Mouse (Mus musculus) liver, embryonic 11.5 days (tissue): ENCODE results near the gene Rai1. TPM values are rescaled to one million over a fixed set of nuclear protein-coding genes. Genes with fewer than 3 reads are reported as not detected.
A peak's percentile ranks its signal among the peaks of the same experiment; 100 is the strongest.

Source experiments
- ATAC-seq: fragments of 200-750 bp; cut with Nextera tagmentation; replicated peaks from 2 replicates; pipeline ENCODE4 v1.8.0; 2017; ENCODE audit warnings: moderate number of reproducible peaks, mild to moderate bottlenecking, moderate TSS enrichment, moderate library complexity; ENCODE audit not compliant: low FRiP score
- DNase-seq: peaks from one replicate; pipeline ENCODE4 v3.0.0-alpha.2; 2017; ENCODE audit warnings: low spot score
- H3K27ac ChIP-seq: fragments of 300-500 bp; sonication (generic); 2 replicates; pipeline ENCODE4 v1.5.1; 2014; ENCODE audit warnings: mild to moderate bottlenecking, low read depth, low read length, control low read depth
- H3K27me3 ChIP-seq: fragments of 300-500 bp; sonication (generic); replicated peaks from 2 replicates; pipeline ENCODE4 v1.6.1; 2014; ENCODE audit warnings: low read length, mixed read lengths; ENCODE audit not compliant: control insufficient read depth, insufficient read depth
- H3K36me3 ChIP-seq: fragments of 300-500 bp; sonication (generic); 2 replicates; pipeline ENCODE4 v1.6.1; 2014; ENCODE audit warnings: mild to moderate bottlenecking, low read length, moderate library complexity, mixed read lengths; ENCODE audit not compliant: control insufficient read depth, insufficient read depth
- H3K4me1 ChIP-seq: fragments of 300-500 bp; sonication (generic); replicated peaks from 2 replicates; pipeline ENCODE4 v1.6.1; 2014; ENCODE audit warnings: low read length, mixed read lengths; ENCODE audit not compliant: control insufficient read depth, insufficient read depth
- H3K4me2 ChIP-seq: fragments of 300-500 bp; sonication (generic); 2 replicates; pipeline ENCODE4 v1.6.1; 2014; ENCODE audit warnings: mild to moderate bottlenecking, control low read depth, moderate library complexity
- H3K4me3 ChIP-seq: fragments of 300-500 bp; sonication (generic); 2 replicates; pipeline ENCODE4 v1.5.1; 2014; ENCODE audit warnings: low read depth, low read length, control low read depth
- H3K9ac ChIP-seq: fragments of 300-500 bp; sonication (generic); 2 replicates; pipeline ENCODE4 v1.6.1; 2014; ENCODE audit warnings: low read depth, low read length, control low read depth
- H3K9me3 ChIP-seq: fragments of 300-500 bp; sonication (generic); 2 replicates; pipeline ENCODE4 v1.6.1; 2016; ENCODE audit warnings: low read length, inconsistent platforms, mixed read lengths; ENCODE audit not compliant: control insufficient read depth
- WGBS: fragments of 180-500 bp; shearing (Covaris S2); extraction: QIAGEN DNeasy Blood & Tissue Kit; methylation state at CpG from one replicate; pipeline ENCODE4 v1.1.7; 2014; 5-methylcytosine and 5-hydroxymethylcytosine counted together
- microRNA-seq: library from miRNA; unstranded; fragments of <30 nt; microRNA quantifications from one replicate; pipeline ENCODE4, GENCODE M21; 2017; ENCODE audit warnings: borderline number of aligned reads
- polyA plus RNA-seq: library from polyadenylated mRNA; unstranded; fragments of >200 nt; fragmentation: Nextera tagmentation; extraction: Ambion mirVana; gene quantifications from 2 replicates; pipeline ENCODE4 v1.2.1, GENCODE M21; 2014

Rai1 gene
- polyA plus RNA-seq, 1 experiment from 2014 or later = 24.2 TPM

DNA sequence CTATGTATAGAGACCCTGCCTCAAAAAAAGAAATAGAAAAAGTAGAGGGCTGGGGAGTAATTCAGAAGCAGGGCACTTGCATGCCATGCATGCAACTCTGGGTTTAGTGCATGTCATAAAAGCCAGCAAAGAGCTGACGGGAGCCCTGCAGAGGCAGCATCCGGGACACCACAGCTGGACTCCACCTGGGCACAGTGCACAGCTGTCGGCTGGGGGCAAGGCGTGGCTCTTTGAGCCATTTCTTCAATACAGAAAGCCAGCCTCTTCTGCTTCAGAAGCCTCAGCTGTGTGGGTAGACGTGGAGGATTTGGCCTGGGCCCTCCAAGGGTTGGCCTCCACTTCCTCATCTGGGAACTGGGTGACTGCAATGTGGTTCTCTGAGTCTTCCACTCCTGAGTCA, 130.5 kb downstream of the Rai1 start:
- DNase-seq (no peak), ATAC-seq (no peak)
- no peaks in the 10 kb centered on the region for H3K27me3 ChIP-seq
- no peak overlapping the region for H3K27ac ChIP-seq
- H3K4me2 ChIP-seq = no peak overlapping the region
- H3K4me3 ChIP-seq = no peak overlapping the region
- 73% methylated on average over 5 of the region's 5 CpGs for WGBS
- H3K4me1 ChIP-seq = peaks cover 13% of the 10 kb centered on the region
- no peak overlapping the region for H3K9ac ChIP-seq
- H3K36me3 ChIP-seq = no peaks in the 10 kb centered on the region; the same call in 1 of the 2 replicates
- no peaks in the 10 kb centered on the region for H3K9me3 ChIP-seq

DNA sequence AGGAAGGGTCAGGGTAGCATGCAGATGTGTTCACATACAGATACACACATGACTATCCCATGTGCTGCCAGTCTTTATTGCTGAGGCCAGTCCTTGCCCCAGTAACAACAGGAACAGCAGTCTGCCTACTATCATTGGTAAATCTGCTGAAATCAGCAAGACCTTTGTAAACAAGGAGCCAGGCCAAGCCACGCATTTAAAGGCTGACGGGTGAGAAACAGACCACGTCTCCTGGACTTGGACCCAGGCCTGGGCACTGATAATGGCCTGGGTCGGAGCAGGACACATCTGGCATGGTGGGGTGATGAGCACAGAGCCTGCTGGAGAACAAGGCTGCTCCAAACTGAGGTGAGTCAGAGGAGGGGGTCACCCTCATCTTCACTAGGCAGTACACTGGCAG, 135.7 kb downstream of the Rai1 start:
- Histone ChIP-seq H3K4me2 (no peak overlapping the region), H3K27me3 (no peaks in the 10 kb centered on the region), H3K27ac (0 out of 2 replicates have a peak overlapping the region, but pooled peaks have one; percentile 2), H3K9ac (no peak overlapping the region), H3K4me1 (no peaks in the 10 kb centered on the region), H3K36me3 (peaks cover 2% of the 10 kb centered on the region; the same call in 1 of the 2 replicates), H3K9me3 (no peaks in the 10 kb centered on the region), H3K4me3 (no peak overlapping the region)
- 81% methylated on average over 4 of the region's 4 CpGs for WGBS
- ATAC-seq (no peak), DNase-seq (no peak)

DNA sequence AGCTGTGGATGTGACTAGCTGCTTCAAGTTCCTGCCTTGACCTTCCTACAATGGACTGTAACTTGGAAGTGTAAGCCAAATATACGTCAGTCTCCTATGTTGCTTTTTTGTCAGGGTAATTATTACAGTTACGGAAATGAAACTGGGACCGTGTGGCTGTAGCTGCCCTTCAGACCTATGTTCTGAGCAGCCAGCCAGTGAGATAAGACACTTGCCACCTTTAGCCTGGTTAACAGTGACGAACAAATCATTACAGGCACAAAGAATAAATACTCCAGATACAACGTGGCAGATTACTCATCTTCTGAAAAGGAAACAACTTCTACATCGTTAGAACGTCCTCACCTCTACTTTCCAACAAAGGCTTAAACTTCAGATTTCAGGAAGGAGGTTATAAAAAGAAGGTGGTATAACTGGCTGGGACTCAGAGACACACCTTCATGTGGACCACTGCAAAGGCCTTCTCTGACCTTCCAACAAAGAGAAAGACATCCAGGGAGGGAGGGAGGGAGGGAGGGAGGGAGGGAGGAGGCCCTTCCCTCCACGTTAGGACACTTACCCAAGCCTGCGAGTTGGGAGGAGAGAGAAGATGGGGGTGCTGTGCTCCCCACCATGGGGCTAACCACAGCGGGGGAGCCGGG, 139.8 kb downstream of the Rai1 start:
- ATAC-seq = no peak
- peaks cover 2% of the 10 kb centered on the region; the same call in 1 of the 2 replicates for H3K36me3 ChIP-seq

DNA sequence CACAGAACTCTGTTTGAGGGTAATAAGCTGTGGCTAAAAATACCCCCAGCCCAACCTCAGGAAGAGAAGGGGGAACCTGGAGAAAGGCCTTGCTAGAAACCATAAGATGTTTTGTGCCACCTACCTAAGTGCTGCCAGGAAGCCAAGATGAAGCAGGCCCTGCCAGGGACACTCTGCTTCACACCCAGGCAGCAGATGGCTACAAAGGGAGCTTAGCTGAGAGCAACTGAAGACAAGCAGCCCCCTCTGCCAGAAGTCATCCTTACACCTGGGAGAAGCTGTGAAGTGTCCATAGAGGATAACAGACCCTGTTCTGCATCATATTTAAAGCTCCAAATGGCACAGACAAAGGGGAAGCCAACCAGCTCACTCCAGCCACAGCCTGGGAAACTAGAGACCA, 141.3 kb downstream of the Rai1 start:
- H3K27me3 ChIP-seq = no peaks in the 10 kb centered on the region
- H3K9ac ChIP-seq = no peak overlapping the region
- ATAC-seq (no peak), DNase-seq (no peak)
- H3K27ac ChIP-seq = no peak overlapping the region
- 0 out of 2 replicates have a peak, but pooled peaks cover 2% of the 10 kb centered on the region for H3K4me1 ChIP-seq
- H3K4me2 ChIP-seq = no peak overlapping the region
- H3K9me3 ChIP-seq = no peaks in the 10 kb centered on the region
- no peak overlapping the region for H3K4me3 ChIP-seq
- peaks cover 2% of the 10 kb centered on the region; the same call in 1 of the 2 replicates for H3K36me3 ChIP-seq

More for the DNA sequence above, 139.8 kb downstream of the Rai1 start:
- Histone ChIP-seq H3K9ac (no peak overlapping the region), H3K27me3 (no peaks in the 10 kb centered on the region), H3K4me1 (0 out of 2 replicates have a peak, but pooled peaks cover 2% of the 10 kb centered on the region), H3K27ac (no peak overlapping the region), H3K9me3 (no peaks in the 10 kb centered on the region), H3K4me2 (no peak overlapping the region), H3K4me3 (no peak overlapping the region)
- DNase-seq = no peak
- 71% methylated on average over 11 of the region's 11 CpGs for WGBS

DNA sequence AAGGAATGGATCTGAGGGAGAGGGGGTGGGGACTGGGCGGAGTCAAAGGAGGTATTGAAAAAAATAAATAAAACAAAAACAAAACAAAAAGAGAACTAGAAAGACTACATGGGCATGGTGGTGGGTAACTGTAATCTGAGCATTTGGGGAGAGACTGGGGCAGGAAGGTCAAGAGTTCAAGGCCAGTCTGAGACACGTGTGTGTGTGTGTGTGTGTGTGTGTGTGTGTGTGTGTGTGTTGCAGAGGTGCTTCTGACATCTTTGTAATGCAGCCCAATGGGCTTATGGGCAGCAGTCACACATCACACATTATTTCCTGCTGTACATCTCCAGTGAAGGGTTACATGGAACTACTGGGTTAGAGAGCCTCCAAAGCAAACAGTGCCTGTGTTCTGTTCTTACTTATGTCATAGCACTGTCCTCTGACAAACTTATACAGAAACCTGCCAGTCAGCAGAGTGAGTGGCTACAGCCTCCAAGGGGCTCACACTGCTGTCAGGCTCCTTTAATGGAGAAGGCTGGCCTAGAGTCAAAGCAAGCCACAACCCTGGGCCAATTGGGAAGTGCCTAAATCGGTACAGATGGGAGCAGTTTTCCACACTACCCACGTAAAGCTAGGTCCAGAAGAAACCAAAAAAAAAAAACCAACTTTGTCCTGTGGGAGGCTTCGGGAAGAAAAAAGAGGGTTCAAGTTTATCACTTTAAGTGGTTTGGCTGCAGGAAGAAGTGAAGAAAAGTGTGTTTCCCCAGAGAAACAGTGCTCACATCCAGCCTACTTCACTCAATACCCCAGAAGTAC, 143.1 kb downstream of the Rai1 start:
- 0 out of 2 replicates have a peak, but pooled peaks cover 2% of the 10 kb centered on the region for H3K4me1 ChIP-seq
- H3K4me2 ChIP-seq = no peak overlapping the region
- no peak overlapping the region for H3K4me3 ChIP-seq
- DNase-seq (no peak), ATAC-seq (no peak)
- H3K27ac ChIP-seq = no peak overlapping the region
- peaks cover 2% of the 10 kb centered on the region; the same call in 1 of the 2 replicates for H3K36me3 ChIP-seq
- H3K9ac ChIP-seq = no peak overlapping the region
- H3K9me3 ChIP-seq = no peaks in the 10 kb centered on the region
- no peaks in the 10 kb centered on the region for H3K27me3 ChIP-seq
- 71% methylated on average over 5 of the region's 5 CpGs for WGBS

Small RNA genes lying within 50 kb of the gene (microRNA-seq; reads per million reads assigned to microRNA genes)
- gene Mir6921 (not detected), gene Mir6922 (not detected)

Other genes with a start within 250 kb of the Rai1 start
- 42.9 and 44.6 TPM in 2 replicates for gene Med9, start 156.8 kb upstream of the Rai1 start, polyA plus RNA-seq
- 1.6 and 2.0 TPM in 2 replicates for gene Rasd1, start 140.1 kb upstream of the Rai1 start, polyA plus RNA-seq
- 9.4 and 12.6 TPM in 2 replicates for gene Pemt, start 58.5 kb upstream of the Rai1 start, polyA plus RNA-seq
- 78.2 and 78.7 TPM in 2 replicates for gene Srebf1, start 117.6 kb downstream of the Rai1 start, polyA plus RNA-seq
- 12.6 and 12.8 TPM in 2 replicates for gene Tom1l2, start 247.9 kb downstream of the Rai1 start, polyA plus RNA-seq
- 1.3 and 1.6 TPM in 2 replicates for gene Drc3, start 248.3 kb downstream of the Rai1 start, polyA plus RNA-seq